Mouse (Mus musculus) stomach, embryonic 16.5 days (tissue): ENCODE results near the gene Ppp1r3e. TPM values are rescaled to one million over a fixed set of nuclear protein-coding genes. Genes with fewer than 3 reads are reported as not detected.

ENCODE experiments used
- ATAC-seq: fragments of 200-750 bp; cut with Nextera tagmentation; 2 replicates; pipeline ENCODE4 v1.8.0; 2017; ENCODE audit warnings: moderate number of reproducible peaks, moderate TSS enrichment; ENCODE audit not compliant: insufficient read depth, low FRiP score
- H3K27ac ChIP-seq: fragments of 300-500 bp; sonication (generic); 2 replicates; pipeline ENCODE4 v1.5.1; 2014; ENCODE audit warnings: low read length
- H3K27me3 ChIP-seq: fragments of 300-500 bp; sonication (generic); 2 replicates; pipeline ENCODE4 v1.6.1; 2014; ENCODE audit warnings: low read length, control low read depth, mixed read lengths; ENCODE audit not compliant: control insufficient read depth, insufficient read depth
- H3K36me3 ChIP-seq: fragments of 300-500 bp; sonication (generic); 2 replicates; pipeline ENCODE4 v1.6.1; 2014; ENCODE audit warnings: low read length; ENCODE audit not compliant: control insufficient read depth, insufficient read depth
- H3K4me1 ChIP-seq: fragments of 300-500 bp; sonication (generic); 2 replicates; pipeline ENCODE4 v1.6.1; 2014; ENCODE audit warnings: low read length, control low read depth, mixed read lengths; ENCODE audit not compliant: control insufficient read depth, insufficient read depth
- H3K4me2 ChIP-seq: fragments of 300-500 bp; sonication (generic); 2 replicates; pipeline ENCODE4 v1.6.1; 2014; ENCODE audit warnings: low read depth, low read length, mixed read lengths
- H3K4me3 ChIP-seq: fragments of 300-500 bp; sonication (generic); replicated peaks from 2 replicates; pipeline ENCODE4 v1.5.1; 2014; ENCODE audit warnings: mild to moderate bottlenecking, low read length
- H3K9ac ChIP-seq: fragments of 300-500 bp; sonication (generic); 2 replicates; pipeline ENCODE4 v1.6.1; 2014; ENCODE audit warnings: low read length
- H3K9me3 ChIP-seq: fragments of 300-500 bp; sonication (generic); replicated peaks from 2 replicates; pipeline ENCODE4 v1.6.1; 2016; ENCODE audit warnings: low read length, control low read depth; ENCODE audit not compliant: control insufficient read depth
- WGBS: fragments of 180-500 bp; shearing (Covaris S2); extraction: QIAGEN DNeasy Blood & Tissue Kit; methylation state at CpG from one replicate; pipeline ENCODE4 v1.1.7; 2014; 5-methylcytosine and 5-hydroxymethylcytosine counted together
- polyA plus RNA-seq: library from polyadenylated mRNA; unstranded; fragments of >200 nt; fragmentation: Nextera tagmentation; extraction: Ambion mirVana; gene quantifications from 2 replicates; pipeline ENCODE4 v1.2.1, GENCODE M21; 2015

The Ppp1r3e gene
- polyA plus RNA-seq, 1 experiment from 2014 or later, result 1.2 TPM

- Histone ChIP-seq H3K27me3 (no peaks in the 10 kb centered on the region), H3K27ac (no peak overlapping the region), H3K9me3 (no peaks in the 10 kb centered on the region), H3K9ac (peak overlapping the region; percentile 46; the same call in 1 of the 2 replicates), H3K4me3 (no peak overlapping the region; the same call in 1 of the 2 replicates), H3K4me1 (peaks cover 25% of the 10 kb centered on the region), H3K36me3 (peaks cover 7% of the 10 kb centered on the region; the same call in 1 of the 2 replicates), H3K4me2 (peak overlapping the region; percentile 74; the same call in 1 of the 2 replicates)
- ATAC-seq, result no peak
- WGBS, result 74% methylated on average over 11 of the region's 11 CpGs
Observed at GRCm38 (mm10) chr14:54885309-54885708, 8.0 kb upstream of the Ppp1r3e start.

GRCm38 (mm10) chr14:54884022-54884712 lies 6.8 kb upstream of the Ppp1r3e start:
- ATAC-seq, result peak; percentile 19; the same call in 1 of the 2 replicates
- Histone ChIP-seq H3K9me3 (no peaks in the 10 kb centered on the region), H3K27ac (peak overlapping the region; percentile 97), H3K4me1 (peaks cover 25% of the 10 kb centered on the region), H3K27me3 (no peaks in the 10 kb centered on the region), H3K36me3 (peaks cover 7% of the 10 kb centered on the region; the same call in 1 of the 2 replicates), H3K4me2 (peak overlapping the region; percentile 74), H3K4me3 (peak overlapping the region; percentile 70), H3K9ac (peak overlapping the region; percentile 90)
- WGBS, result 18% methylated on average over 21 of the region's 21 CpGs

- Histone ChIP-seq H3K4me2 (peak within 1 kb of the TSS; percentile 74), H3K27me3 (no peaks in the 10 kb centered on the region), H3K9me3 (no peaks in the 10 kb centered on the region), H3K4me3 (peak within 1 kb of the TSS; percentile 70), H3K27ac (peak within 1 kb of the TSS; percentile 97), H3K9ac (peak within 1 kb of the TSS; percentile 90), H3K36me3 (peaks cover 7% of the 10 kb centered on the region; the same call in 1 of the 2 replicates), H3K4me1 (peaks cover 25% of the 10 kb centered on the region)
- WGBS, result 1% methylated on average over 27 of the region's 27 CpGs
- peak; percentile 90 for ATAC-seq
Observed at GRCm38 (mm10) chr14:54883154-54884021, 6.0 kb upstream of the Ppp1r3e start, which contains the start of the genes Bcl2l2 and Gm20521. Gene Bcl2l2 (plus strand): TSS chr14:54883377. Gene Gm20521 (plus strand): TSS chr14:54883441.

GRCm38 (mm10) chr14:54876539-54877047 lies 757 bp downstream of the Ppp1r3e start:
- no peaks in the 10 kb centered on the region for H3K36me3 ChIP-seq
- no peaks in the 10 kb centered on the region for H3K9me3 ChIP-seq
- peak overlapping the region; percentile 88 for H3K9ac ChIP-seq
- H3K27me3 ChIP-seq, result no peaks in the 10 kb centered on the region
- peak overlapping the region; percentile 76 for H3K4me3 ChIP-seq
- peaks cover 6% of the 10 kb centered on the region for H3K4me1 ChIP-seq
- ATAC-seq, result peak; percentile 91
- peak overlapping the region; percentile 99 for H3K4me2 ChIP-seq
- peak overlapping the region; percentile 75 for H3K27ac ChIP-seq
- WGBS, result under 1% methylated on average over 68 of the region's 72 CpGs

- Histone ChIP-seq H3K4me3 (peak overlapping the region; percentile 76), H3K4me2 (peak overlapping the region; percentile 99), H3K27me3 (no peaks in the 10 kb centered on the region), H3K27ac (peak overlapping the region; percentile 75), H3K36me3 (no peaks in the 10 kb centered on the region), H3K4me1 (peaks cover 6% of the 10 kb centered on the region), H3K9me3 (no peaks in the 10 kb centered on the region), H3K9ac (peak overlapping the region; percentile 88)
- ATAC-seq, result peak; percentile 40; the same call in 1 of the 2 replicates
- WGBS, result 3% methylated on average over 36 of the region's 36 CpGs
Observed at GRCm38 (mm10) chr14:54875844-54876538, 1.4 kb downstream of the Ppp1r3e start.

GRCm38 (mm10) chr14:54874165-54874564 lies 3.2 kb downstream of the Ppp1r3e start:
- H3K4me2 ChIP-seq, result no peak overlapping the region

GRCm38 (mm10) chr14:54870861-54871260 lies 6.5 kb downstream of the Ppp1r3e start, which contains the start of gene Homez:
Gene Homez (minus strand): TSS chr14:54870961.
- no peak within 1 kb of the TSS for H3K9ac ChIP-seq

More at GRCm38 (mm10) chr14:54874165-54874564, 3.2 kb downstream of the Ppp1r3e start:
- H3K27ac ChIP-seq, result no peak overlapping the region
- ATAC-seq, result no peak
- H3K27me3 ChIP-seq, result no peaks in the 10 kb centered on the region
- 93% methylated on average over 3 of the region's 3 CpGs for WGBS
- no peak overlapping the region for H3K4me3 ChIP-seq
- H3K4me1 ChIP-seq, result peaks cover 6% of the 10 kb centered on the region
- H3K9ac ChIP-seq, result no peak overlapping the region
- no peaks in the 10 kb centered on the region for H3K36me3 ChIP-seq
- no peaks in the 10 kb centered on the region for H3K9me3 ChIP-seq

GRCm38 (mm10) chr14:54868026-54868425 lies 9.3 kb downstream of the Ppp1r3e start:
- Histone ChIP-seq H3K9me3 (no peaks in the 10 kb centered on the region), H3K4me2 (no peak overlapping the region)
- WGBS, result 76% methylated on average over 4 of the region's 4 CpGs

More at GRCm38 (mm10) chr14:54870861-54871260, 6.5 kb downstream of the Ppp1r3e start, which contains the start of gene Homez:
- 89% methylated on average over 5 of the region's 5 CpGs for WGBS
- Histone ChIP-seq H3K27me3 (no peaks in the 10 kb centered on the region), H3K9me3 (no peaks in the 10 kb centered on the region), H3K4me1 (peaks cover 3% of the 10 kb centered on the region), H3K36me3 (no peaks in the 10 kb centered on the region), H3K27ac (no peak within 1 kb of the TSS), H3K4me2 (no peak within 1 kb of the TSS), H3K4me3 (no peak within 1 kb of the TSS)
- ATAC-seq, result no peak

More at GRCm38 (mm10) chr14:54868026-54868425, 9.3 kb downstream of the Ppp1r3e start:
- Histone ChIP-seq H3K27me3 (no peaks in the 10 kb centered on the region), H3K9ac (no peak overlapping the region), H3K4me1 (no peaks in the 10 kb centered on the region), H3K4me3 (no peak overlapping the region), H3K36me3 (no peaks in the 10 kb centered on the region), H3K27ac (no peak overlapping the region)
- no peak for ATAC-seq
